Mouse (Mus musculus): ENCODE results near the gene Zbtb43.

Gene Zbtb43

GRCm38 (mm10) chr2:33430771-33431699, 37.3 kb downstream of the Zbtb43 start, which contains the start of gene Zbtb34:
Zbtb34 (minus strand) TSS chr2:33431324.
- peak; percentile 74 for DNase-seq (ENCODE audit: extremely low read depth, insufficient read length, low spot score)

GRCm38 (mm10) chr2:33430081-33430770, 38.1 kb downstream of the Zbtb43 start:
- no peak for DNase-seq (ENCODE audit: extremely low read depth, insufficient read length, low spot score)

- no peak for DNase-seq (ENCODE audit: extremely low read depth, insufficient read length, low spot score)
These were observed 39.0 kb downstream of the Zbtb43 start for GRCm38 (mm10) chr2:33429339-33429738.

- no peak for DNase-seq (ENCODE audit: extremely low read depth, insufficient read length, low spot score)
These were observed 41.5 kb downstream of the Zbtb43 start for GRCm38 (mm10) chr2:33426640-33427398.

GRCm38 (mm10) chr2:33417454-33417853, 50.9 kb downstream of the Zbtb43 start:
- DNase-seq (ENCODE audit: extremely low read depth, insufficient read length, low spot score): no peak

- no peak for DNase-seq (ENCODE audit: extremely low read depth, insufficient read length, low spot score)
These were observed 54.3 kb downstream of the Zbtb43 start for GRCm38 (mm10) chr2:33414019-33414418.

GRCm38 (mm10) chr2:33412111-33412510, 56.2 kb downstream of the Zbtb43 start:
- DNase-seq (ENCODE audit: extremely low read depth, insufficient read length, low spot score): no peak

GRCm38 (mm10) chr2:33403511-33404003, 64.8 kb downstream of the Zbtb43 start:
- no peak for DNase-seq (ENCODE audit: extremely low read depth, insufficient read length, low spot score)

GRCm38 (mm10) chr2:33402638-33403037, 65.7 kb downstream of the Zbtb43 start:
- DNase-seq (ENCODE audit: extremely low read depth, insufficient read length, low spot score): no peak

GRCm38 (mm10) chr2:33402236-33402635, 66.1 kb downstream of the Zbtb43 start:
- DNase-seq (ENCODE audit: extremely low read depth, insufficient read length, low spot score): peak; percentile 19

GRCm38 (mm10) chr2:33401217-33401616, 67.1 kb downstream of the Zbtb43 start:
- DNase-seq (ENCODE audit: extremely low read depth, insufficient read length, low spot score): no peak

- no peak for DNase-seq (ENCODE audit: extremely low read depth, insufficient read length, low spot score)
These were observed 67.8 kb downstream of the Zbtb43 start for GRCm38 (mm10) chr2:33400541-33400940.

All from 3134 (cell line).